Mouse (Mus musculus) liver, embryonic 14.5 days (tissue): Measurements from ENCODE around the gene Sbno1.

ENCODE experiments used
- CTCF ChIP-seq: IDR thresholded peaks from 2 replicates; pipeline ENCODE4 v1.5.1; 2016; ENCODE audit warnings: antibody characterized with exemption, low read depth, control low read depth
- EP300 ChIP-seq: IDR thresholded peaks from 2 replicates; pipeline ENCODE4 v1.6.1; 2016; ENCODE audit warnings: antibody characterized with exemption, low read depth

DNA sequence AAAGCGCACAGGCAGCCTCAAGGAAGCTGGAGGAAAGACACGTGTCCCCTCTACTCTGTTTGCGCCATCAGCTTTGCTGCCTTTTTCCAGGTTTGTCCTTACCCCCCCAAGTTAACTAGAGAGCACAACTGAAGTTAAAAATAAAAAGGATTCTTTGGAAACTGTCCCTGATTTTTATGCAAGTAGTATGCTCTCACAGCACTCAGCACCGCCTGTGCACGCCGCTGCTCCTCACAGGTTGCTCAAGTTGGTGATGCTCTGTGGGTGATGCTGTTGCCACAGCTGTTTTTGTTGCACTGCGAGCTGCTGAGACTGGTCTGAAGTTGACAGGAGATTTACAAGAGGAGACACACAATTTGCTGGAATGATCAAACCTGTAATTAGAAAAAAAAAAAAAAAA lies 51.5 kb downstream of the Sbno1 start:
- TF ChIP-seq CTCF, result no peak
- TF ChIP-seq EP300, result no peak
